Mouse (Mus musculus): ENCODE results near the gene Pkp1.

The Pkp1 gene

DNA sequence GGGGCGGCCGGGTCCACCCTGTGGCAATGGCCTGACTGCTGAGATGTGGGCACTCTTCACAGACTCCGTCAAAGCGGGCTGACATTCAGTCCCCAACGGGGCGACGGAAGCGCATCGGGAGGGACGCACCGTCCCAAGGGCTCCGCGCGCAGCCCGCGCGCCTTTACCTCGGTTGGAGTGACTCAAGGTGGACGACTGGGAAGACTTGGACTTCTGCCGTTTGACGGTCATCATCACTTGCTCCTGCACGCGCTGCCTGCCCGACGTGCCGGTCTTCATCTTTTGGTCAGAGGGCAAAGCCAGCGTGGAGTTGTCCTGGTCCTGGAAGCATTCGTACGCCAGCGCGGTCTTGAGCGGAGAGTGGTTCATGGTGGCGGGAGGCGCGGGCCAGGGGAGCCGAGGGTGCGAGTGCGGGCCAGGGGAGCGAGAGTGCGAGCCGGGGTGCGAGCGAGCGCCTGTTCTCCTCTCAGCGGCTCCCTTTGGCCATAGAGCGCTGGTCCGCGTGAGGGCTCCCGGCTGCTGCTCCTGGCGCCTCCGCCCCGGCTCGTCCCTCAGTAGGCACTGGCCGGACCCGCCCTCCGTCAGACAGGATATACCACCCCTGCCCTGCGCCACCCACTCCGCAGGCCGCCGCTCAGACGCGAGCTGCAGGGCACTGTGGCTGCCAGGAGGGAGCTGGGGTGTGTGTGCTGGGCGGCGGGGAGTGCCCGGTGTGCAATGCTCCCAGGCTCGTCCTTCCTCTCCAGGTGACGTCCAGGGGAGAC lies at the start of gene Pkp1:
Gene Pkp1 (minus strand): TSS at position 564 of the 764 bp plus-strand sequence.
- peak; percentile 23 to 45 for DNase-seq

DNA sequence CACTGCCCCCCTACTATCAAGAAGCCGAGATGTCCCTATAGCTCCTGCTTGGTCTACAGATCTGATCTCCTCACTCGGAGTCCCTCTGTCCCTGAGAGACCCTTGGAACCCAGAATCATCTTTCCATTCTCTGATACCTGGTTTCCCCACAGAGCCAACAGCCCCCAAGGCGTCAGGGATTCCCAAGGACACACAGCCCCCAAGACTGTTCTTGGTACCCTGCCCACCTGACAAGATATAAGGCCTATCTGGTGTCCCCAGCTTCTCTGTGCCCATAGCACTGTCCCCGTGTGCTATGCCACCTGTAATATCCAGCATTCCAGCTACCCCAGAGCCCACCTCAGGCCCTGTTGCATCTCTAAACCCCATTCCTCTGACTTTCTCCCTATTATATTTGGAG lies 48.7 kb upstream of the Pkp1 start:
- no peak for DNase-seq

DNA sequence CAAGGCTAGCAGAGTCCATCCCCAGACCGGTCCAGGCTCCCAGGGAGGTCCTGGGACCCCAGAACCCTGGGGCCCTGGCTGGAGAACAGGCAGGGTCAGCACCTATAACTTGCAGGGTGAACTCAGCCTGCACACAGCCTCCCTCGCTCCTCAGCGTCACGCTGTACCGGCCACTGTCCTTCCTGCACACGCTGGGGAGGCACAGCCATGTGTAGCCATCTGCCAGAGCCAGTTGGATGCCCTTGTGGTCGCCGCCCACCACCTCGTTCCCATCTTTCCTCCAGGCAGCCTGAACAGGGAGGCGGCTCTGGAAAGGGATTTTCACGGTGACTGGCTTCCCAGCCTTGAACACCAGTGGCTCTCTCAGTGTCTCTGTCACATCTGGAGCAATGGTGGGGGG lies 45.6 kb upstream of the Pkp1 start:
- DNase-seq, result no peak

DNA sequence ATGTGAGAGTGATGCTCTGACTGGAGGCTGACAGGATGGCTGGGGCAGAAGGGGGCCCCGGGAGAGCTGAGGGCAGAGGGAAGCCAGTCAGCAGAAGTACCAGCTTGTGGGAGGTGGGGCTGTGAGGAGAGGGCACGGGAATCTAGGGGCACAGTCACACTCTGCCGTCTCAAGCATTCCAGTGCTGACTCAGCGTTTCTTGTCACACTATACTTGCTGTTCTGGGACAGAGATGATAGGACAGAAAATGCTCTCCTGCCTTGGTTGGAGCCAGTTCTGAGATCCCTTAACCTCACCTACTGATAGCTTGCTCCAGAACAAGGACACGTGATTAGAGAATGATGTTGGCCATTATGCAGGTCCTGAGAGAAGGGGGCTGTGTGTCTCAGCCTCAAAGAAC lies 44.2 kb upstream of the Pkp1 start:
- no peak for DNase-seq

GRCm38 (mm10) chr1:135958483-135958882 lies 39.5 kb upstream of the Pkp1 start:
- DNase-seq, result no peak

GRCm38 (mm10) chr1:135948871-135949270 lies 29.9 kb upstream of the Pkp1 start:
- DNase-seq, result no peak

DNA sequence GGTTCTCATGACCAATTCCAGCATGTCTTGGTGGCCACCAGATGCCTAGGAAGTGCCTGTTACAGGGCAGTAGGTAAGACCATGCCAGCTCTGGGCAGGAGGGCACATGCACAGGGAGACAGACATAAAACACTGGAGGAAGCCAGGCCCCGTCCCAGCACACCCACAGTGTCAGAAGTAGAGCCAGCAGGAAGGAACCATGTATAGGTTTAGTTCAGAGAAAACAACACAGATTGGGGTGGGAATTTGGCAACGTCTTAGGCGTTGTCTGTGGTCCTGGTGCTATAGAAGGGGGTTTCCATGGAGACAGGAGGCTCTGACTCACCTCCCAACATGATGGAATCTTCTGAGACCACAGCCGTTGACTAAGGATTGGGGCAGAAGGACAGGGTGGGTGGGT lies 27.2 kb upstream of the Pkp1 start:
- DNase-seq, result no peak

GRCm38 (mm10) chr1:135945711-135946110 lies 26.7 kb upstream of the Pkp1 start:
- DNase-seq, result peak in 1 of 2 experiments; percentile 51

DNA sequence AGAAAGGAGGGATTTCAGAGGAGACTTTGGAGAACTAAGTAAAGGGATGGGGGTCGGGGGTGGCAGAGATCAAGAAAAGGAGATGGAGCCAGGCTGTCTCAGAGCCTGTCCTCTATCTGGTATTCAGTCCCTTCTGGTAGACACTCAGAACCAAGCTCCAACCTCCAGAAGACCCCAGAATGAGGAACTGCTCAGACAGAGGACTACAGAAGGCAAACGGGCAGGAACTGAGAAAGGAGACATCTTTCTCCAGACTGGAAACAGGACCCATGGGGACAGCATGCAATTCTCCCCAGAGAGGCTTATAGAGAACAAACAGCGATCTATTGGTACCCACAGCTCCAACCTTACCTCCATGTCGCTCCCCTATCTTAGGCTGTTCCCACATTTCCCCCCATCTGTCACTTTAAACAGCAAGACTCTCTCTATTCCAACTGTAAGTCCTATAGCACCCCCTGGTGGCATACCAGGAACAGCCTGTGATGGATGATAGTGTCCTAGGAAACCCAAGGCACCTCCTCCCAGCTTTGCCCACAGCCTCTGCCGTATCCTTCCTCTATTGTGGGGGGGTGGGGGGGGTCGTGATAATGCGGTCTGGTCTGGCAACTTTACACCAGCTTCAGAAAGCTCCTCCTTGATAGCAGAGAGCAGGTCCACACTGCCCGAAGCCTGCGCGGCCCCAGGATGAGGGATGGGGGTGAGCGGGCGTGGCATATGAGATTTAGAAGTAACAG lies 25.7 kb upstream of the Pkp1 start:
- DNase-seq, result peak; percentile 53 to 82

DNA sequence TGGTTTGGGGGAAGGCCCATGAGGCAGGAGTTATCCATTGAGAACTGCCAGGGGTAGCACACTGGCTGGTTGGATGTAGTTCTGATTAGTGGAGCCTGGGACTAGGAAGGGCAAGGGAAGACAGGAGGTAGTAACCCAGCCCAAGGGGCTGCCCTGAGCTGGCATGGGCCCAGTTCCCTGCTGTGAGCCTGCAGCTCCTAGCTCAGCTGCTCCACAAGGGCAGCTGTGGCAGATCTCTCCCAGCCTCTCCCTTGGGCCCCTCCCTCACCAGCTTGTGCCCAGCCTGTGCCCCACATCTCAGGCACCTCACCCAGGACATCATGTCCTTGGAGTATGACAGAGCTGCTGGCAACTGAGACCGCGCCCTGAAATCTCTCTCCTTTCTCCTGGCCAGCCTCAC lies 24.7 kb upstream of the Pkp1 start:
- DNase-seq, result no peak

GRCm38 (mm10) chr1:135942116-135942515 lies 23.1 kb upstream of the Pkp1 start:
- DNase-seq, result no peak

GRCm38 (mm10) chr1:135941259-135942006 lies 22.4 kb upstream of the Pkp1 start:
- no peak for DNase-seq

GRCm38 (mm10) chr1:135936091-135936490 lies 17.1 kb upstream of the Pkp1 start:
- DNase-seq, result no peak

GRCm38 (mm10) chr1:135933704-135934293 lies 14.8 kb upstream of the Pkp1 start:
- no peak for DNase-seq

DNA sequence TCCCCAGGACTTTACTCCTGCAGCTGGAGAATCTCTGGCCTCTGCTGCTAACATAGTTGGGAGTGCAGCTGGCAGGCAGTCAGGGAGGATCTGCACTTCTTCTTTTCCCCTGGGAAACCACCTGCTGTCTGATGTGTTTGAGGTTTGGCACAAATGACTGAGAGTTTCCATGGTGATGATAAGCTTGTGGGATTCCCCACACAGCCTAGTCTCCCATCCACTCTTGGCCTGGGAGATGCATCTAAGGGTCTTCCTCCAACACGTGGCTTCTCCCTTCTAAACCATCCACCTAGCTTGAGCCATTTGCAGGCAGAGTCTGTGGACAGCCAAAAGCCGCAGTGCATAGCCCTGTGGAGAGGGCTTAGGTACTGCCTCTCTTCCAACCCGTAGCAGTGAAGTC lies 10.9 kb upstream of the Pkp1 start:
- DNase-seq, result no peak

DNA sequence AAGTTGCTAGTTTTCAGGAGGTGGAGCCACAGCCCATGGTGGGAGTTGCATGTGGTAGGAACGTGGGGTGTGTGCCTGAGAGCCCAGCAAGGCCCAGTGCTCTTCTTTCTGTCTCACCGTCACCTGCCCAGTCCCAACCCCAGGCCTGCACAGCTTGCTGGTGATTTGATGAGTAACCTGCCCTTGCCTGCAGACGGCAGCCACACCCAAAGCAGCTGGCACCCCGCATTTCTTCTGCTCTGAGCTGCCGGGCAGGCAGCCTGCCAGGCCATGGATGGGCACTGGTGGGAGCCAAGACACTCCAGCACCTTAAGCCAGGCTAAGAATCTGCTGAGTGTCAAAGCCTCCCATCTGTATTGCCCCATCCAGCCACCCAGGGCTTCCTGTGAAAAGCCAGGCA lies 6.8 kb upstream of the Pkp1 start:
- DNase-seq, result no peak

DNA sequence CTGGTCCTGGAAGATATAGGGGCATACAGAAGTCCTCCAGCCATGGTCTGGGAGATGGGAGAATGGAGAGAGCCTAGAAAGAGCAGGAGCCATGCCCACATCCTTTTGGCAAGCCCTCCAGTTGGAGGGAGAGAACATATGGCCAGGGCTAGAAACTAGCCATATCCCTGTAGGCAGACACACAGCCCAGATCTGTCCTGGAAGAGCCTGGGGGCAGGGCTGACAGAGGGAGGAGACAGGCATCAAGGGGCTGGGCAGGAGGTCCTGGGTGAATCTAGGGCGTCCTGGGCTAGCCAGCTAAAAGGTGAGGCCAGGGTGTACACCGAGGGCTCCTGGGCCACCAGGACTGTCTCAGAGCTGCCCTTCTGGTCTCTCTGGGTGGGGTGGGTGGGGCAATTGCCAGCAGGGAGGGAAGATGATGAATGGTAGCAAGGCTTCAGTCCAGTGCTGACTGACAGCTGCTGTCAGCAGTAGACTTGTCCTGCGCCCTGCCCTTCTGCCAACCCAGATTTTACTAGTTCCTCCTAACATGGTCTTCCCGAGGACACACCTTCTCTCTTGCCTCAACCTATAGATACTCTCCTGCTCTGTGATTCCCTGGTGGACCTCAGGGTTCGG lies 5.5 kb upstream of the Pkp1 start:
- DNase-seq, result no peak

- no peak for DNase-seq
These were observed 4.2 kb upstream of the Pkp1 start for GRCm38 (mm10) chr1:135923229-135923628.

- no peak for DNase-seq
These were observed 1.8 kb downstream of the Pkp1 start for GRCm38 (mm10) chr1:135917206-135917605.

DNA sequence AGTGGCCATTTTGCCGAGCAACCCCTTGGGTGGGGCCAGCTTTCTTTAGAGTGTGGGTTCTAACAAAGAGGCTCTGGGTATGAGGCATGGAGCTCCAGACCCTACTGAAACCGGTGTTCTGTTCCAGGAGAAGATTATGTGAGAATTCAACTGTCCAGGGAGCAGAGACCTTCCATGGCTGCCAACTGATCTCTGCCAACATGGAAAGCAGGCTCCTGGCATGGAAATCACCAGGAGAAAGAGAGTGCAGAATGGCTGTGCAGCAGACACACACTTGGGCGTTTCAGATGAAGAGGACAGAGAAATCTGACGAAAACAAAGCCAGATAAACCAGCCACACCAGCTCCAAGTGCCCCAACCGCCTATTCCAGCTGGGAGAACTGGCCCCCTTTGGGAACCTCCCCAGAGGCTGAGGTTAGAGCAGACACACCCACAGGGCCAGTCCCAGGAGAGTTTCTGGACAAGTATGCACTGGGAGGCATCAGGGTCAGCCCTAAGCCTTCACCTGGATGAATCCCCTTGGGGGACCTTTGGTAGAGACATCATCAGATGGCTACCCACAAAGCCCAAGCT lies 2.4 kb downstream of the Pkp1 start:
- no peak for DNase-seq

DNA sequence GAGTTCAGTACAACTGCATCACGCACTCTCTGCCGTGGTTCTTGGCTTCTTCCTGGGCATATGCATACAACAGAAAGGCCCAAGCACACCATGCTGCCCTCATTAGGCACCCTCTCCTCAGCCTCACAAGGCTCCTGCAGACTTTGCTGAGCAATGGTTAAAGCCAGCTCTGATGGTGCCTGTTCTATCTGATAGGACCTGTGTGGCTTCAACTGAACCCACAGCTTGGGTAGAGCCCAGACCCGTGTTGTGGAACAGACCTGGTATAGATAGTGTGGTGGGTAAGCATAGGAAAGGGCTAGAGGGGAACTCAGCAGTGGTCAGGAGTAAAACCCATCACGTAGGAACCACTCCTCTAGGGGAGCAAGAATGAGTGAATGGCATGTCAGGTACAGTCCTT lies 5.3 kb downstream of the Pkp1 start:
- no peak for DNase-seq

DNA sequence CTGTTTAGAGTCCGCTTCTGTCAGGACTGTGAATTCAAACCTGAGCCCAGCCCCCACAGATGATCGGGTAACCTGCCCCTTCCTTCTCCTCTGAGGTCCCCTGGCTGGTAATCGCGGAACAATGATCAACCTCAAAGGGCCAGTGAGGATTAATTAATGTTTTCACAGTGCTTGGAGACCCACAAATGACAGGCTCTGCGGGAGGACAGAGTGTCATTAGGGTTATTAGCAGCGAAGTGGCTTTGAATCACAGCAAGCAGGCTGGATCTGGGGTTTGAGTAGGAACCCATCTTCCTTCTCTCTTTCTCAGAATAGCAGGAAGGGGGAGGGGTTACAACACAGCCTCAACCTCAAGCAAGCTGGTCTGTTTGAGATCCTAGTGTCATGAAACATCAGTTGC lies 9.6 kb downstream of the Pkp1 start:
- no peak for DNase-seq

- no peak for DNase-seq
These were observed 12.3 kb downstream of the Pkp1 start for GRCm38 (mm10) chr1:135906736-135907135.
